Mouse (Mus musculus): ENCODE measurements around the gene Cep55. TPM values are rescaled to one million over a fixed set of nuclear protein-coding genes. Genes with fewer than 3 reads are reported as not detected.

The Cep55 gene
- polyA plus RNA-seq, 1 experiment from 2014 or later = 30.0 TPM

- H3K9ac ChIP-seq = peak overlapping the region; percentile 44; the same call in 1 of the 2 replicates
- 0 out of 2 replicates have a peak overlapping the region, but pooled peaks have one; percentile 62 for H3K27ac ChIP-seq
- H3K36me3 ChIP-seq = peaks cover 13% of the 10 kb centered on the region
- H3K9me3 ChIP-seq (replicated peaks) = no peaks in the 10 kb centered on the region
- ATAC-seq (replicated peaks; ENCODE audit: low FRiP score) = no peak
- H3K4me3 ChIP-seq (replicated peaks) = peak overlapping the region; percentile 88
- H3K4me1 ChIP-seq = peaks cover 21% of the 10 kb centered on the region
- no peaks in the 10 kb centered on the region for H3K27me3 ChIP-seq
- 27% methylated on average over 8 of the region's 8 CpGs for WGBS
- peak overlapping the region; percentile 84 for H3K4me2 ChIP-seq
Measured at GRCm38 (mm10) chr19:38053227-38054041, 1.4 kb upstream of the Cep55 start.

- H3K9ac ChIP-seq = peak overlapping the region; percentile 44
- peak overlapping the region; percentile 62 for H3K27ac ChIP-seq
- H3K4me3 ChIP-seq (replicated peaks) = peak overlapping the region; percentile 88
- H3K4me1 ChIP-seq = peaks cover 21% of the 10 kb centered on the region
- no peaks in the 10 kb centered on the region for H3K27me3 ChIP-seq
- under 1% methylated on average over 23 of the region's 23 CpGs for WGBS
- peak; percentile 92 for ATAC-seq (replicated peaks; ENCODE audit: low FRiP score)
- peaks cover 20% of the 10 kb centered on the region for H3K36me3 ChIP-seq
- peak overlapping the region; percentile 84 for H3K4me2 ChIP-seq
- H3K9me3 ChIP-seq (replicated peaks) = no peaks in the 10 kb centered on the region
Measured at GRCm38 (mm10) chr19:38054149-38054719, 577 bp upstream of the Cep55 start.

GRCm38 (mm10) chr19:38055798-38056197 is 987 bp downstream of the Cep55 start:
- Histone ChIP-seq H3K4me3 (replicated peaks) (peak overlapping the region; percentile 88), H3K4me2 (peak overlapping the region; percentile 84), H3K27me3 (no peaks in the 10 kb centered on the region), H3K9me3 (replicated peaks) (no peaks in the 10 kb centered on the region), H3K4me1 (peaks cover 21% of the 10 kb centered on the region), H3K9ac (peak overlapping the region; percentile 62), H3K27ac (no peak overlapping the region), H3K36me3 (peaks cover 36% of the 10 kb centered on the region)
- ATAC-seq (replicated peaks; ENCODE audit: low FRiP score) = no peak
- 9% methylated on average over 6 of the region's 6 CpGs for WGBS

- H3K4me2 ChIP-seq = peak overlapping the region; percentile 84
- peaks cover 41% of the 10 kb centered on the region for H3K36me3 ChIP-seq
- H3K27me3 ChIP-seq = no peaks in the 10 kb centered on the region
- WGBS = 45% methylated on average over 3 of the region's 3 CpGs
- ATAC-seq (replicated peaks; ENCODE audit: low FRiP score) = no peak
- H3K27ac ChIP-seq = no peak overlapping the region
- peak overlapping the region; percentile 26; the same call in 1 of the 2 replicates for H3K9ac ChIP-seq
- peaks cover 21% of the 10 kb centered on the region for H3K4me1 ChIP-seq
- H3K4me3 ChIP-seq (replicated peaks) = peak overlapping the region; percentile 88
- no peaks in the 10 kb centered on the region for H3K9me3 ChIP-seq (replicated peaks)
Measured at GRCm38 (mm10) chr19:38056276-38056675, 1.5 kb downstream of the Cep55 start.

- Histone ChIP-seq H3K4me2 (no peak overlapping the region), H3K9ac (no peak overlapping the region), H3K4me1 (peaks cover 21% of the 10 kb centered on the region), H3K4me3 (replicated peaks) (no peak overlapping the region), H3K9me3 (replicated peaks) (no peaks in the 10 kb centered on the region), H3K36me3 (peaks cover 45% of the 10 kb centered on the region), H3K27ac (no peak overlapping the region), H3K27me3 (no peaks in the 10 kb centered on the region)
- ATAC-seq (replicated peaks; ENCODE audit: low FRiP score) = no peak
- WGBS = 90% methylated on average over 8 of the region's 8 CpGs
Measured at GRCm38 (mm10) chr19:38056931-38057330, 2.1 kb downstream of the Cep55 start.

- no peak overlapping the region for H3K4me3 ChIP-seq (replicated peaks)
- no peaks in the 10 kb centered on the region for H3K4me1 ChIP-seq
- H3K27ac ChIP-seq = no peak overlapping the region
- no peaks in the 10 kb centered on the region for H3K27me3 ChIP-seq
- no peak for ATAC-seq (replicated peaks; ENCODE audit: low FRiP score)
- WGBS = 91% methylated on average over 3 of the region's 3 CpGs
- no peak overlapping the region for H3K4me2 ChIP-seq
- H3K36me3 ChIP-seq = peaks cover 73% of the 10 kb centered on the region
- no peaks in the 10 kb centered on the region for H3K9me3 ChIP-seq (replicated peaks)
- H3K9ac ChIP-seq = no peak overlapping the region
Measured at GRCm38 (mm10) chr19:38063201-38063600, 8.4 kb downstream of the Cep55 start.

- ATAC-seq (replicated peaks; ENCODE audit: low FRiP score) = no peak
- Histone ChIP-seq H3K27me3 (no peaks in the 10 kb centered on the region), H3K27ac (no peak overlapping the region), H3K9ac (no peak overlapping the region), H3K9me3 (replicated peaks) (no peaks in the 10 kb centered on the region), H3K4me2 (no peak overlapping the region), H3K4me1 (no peaks in the 10 kb centered on the region), H3K4me3 (replicated peaks) (no peak overlapping the region), H3K36me3 (peaks cover 69% of the 10 kb centered on the region)
- WGBS = 95% methylated on average over 1 of the region's 1 CpGs
Measured at GRCm38 (mm10) chr19:38064051-38064450, 9.2 kb downstream of the Cep55 start.

GRCm38 (mm10) chr19:38073226-38073625 is 18.4 kb downstream of the Cep55 start:
- H3K4me1 ChIP-seq = no peaks in the 10 kb centered on the region
- H3K36me3 ChIP-seq = peaks cover 53% of the 10 kb centered on the region
- no peaks in the 10 kb centered on the region for H3K27me3 ChIP-seq
- no peaks in the 10 kb centered on the region for H3K9me3 ChIP-seq (replicated peaks)
- no peak for ATAC-seq (replicated peaks; ENCODE audit: low FRiP score)
- no peak overlapping the region for H3K4me2 ChIP-seq
- 98% methylated on average over 5 of the region's 5 CpGs for WGBS
- H3K4me3 ChIP-seq (replicated peaks) = no peak overlapping the region
- H3K27ac ChIP-seq = no peak overlapping the region
- no peak overlapping the region for H3K9ac ChIP-seq

GRCm38 (mm10) chr19:38075051-38075450 is 20.2 kb downstream of the Cep55 start:
- no peak overlapping the region for H3K4me2 ChIP-seq

GRCm38 (mm10) chr19:38076251-38076650 is 21.4 kb downstream of the Cep55 start:
- Histone ChIP-seq H3K9me3 (replicated peaks) (no peaks in the 10 kb centered on the region), H3K4me3 (replicated peaks) (no peak overlapping the region), H3K9ac (no peak overlapping the region), H3K27me3 (no peaks in the 10 kb centered on the region), H3K4me1 (no peaks in the 10 kb centered on the region), H3K27ac (no peak overlapping the region), H3K4me2 (no peak overlapping the region), H3K36me3 (peaks cover 31% of the 10 kb centered on the region)
- ATAC-seq (replicated peaks; ENCODE audit: low FRiP score) = no peak
- WGBS = 76% methylated on average over 2 of the region's 2 CpGs

More at GRCm38 (mm10) chr19:38075051-38075450, 20.2 kb downstream of the Cep55 start:
- WGBS = 80% methylated on average over 11 of the region's 11 CpGs
- peaks cover 43% of the 10 kb centered on the region for H3K36me3 ChIP-seq
- H3K27ac ChIP-seq = no peak overlapping the region
- no peak overlapping the region for H3K4me3 ChIP-seq (replicated peaks)
- H3K9me3 ChIP-seq (replicated peaks) = no peaks in the 10 kb centered on the region
- no peaks in the 10 kb centered on the region for H3K4me1 ChIP-seq
- no peak for ATAC-seq (replicated peaks; ENCODE audit: low FRiP score)
- no peaks in the 10 kb centered on the region for H3K27me3 ChIP-seq
- H3K9ac ChIP-seq = no peak overlapping the region

- Histone ChIP-seq H3K4me1 (no peaks in the 10 kb centered on the region), H3K27ac (no peak overlapping the region), H3K36me3 (peaks cover 15% of the 10 kb centered on the region), H3K4me3 (replicated peaks) (no peak overlapping the region), H3K4me2 (no peak overlapping the region), H3K9ac (no peak overlapping the region), H3K27me3 (no peaks in the 10 kb centered on the region), H3K9me3 (replicated peaks) (no peaks in the 10 kb centered on the region)
- no peak for ATAC-seq (replicated peaks; ENCODE audit: low FRiP score)
- WGBS = 67% methylated on average over 3 of the region's 3 CpGs
Measured at GRCm38 (mm10) chr19:38077851-38078540, 23.2 kb downstream of the Cep55 start.

GRCm38 (mm10) chr19:38081361-38081760 is 26.6 kb downstream of the Cep55 start:
- Histone ChIP-seq H3K36me3 (no peaks in the 10 kb centered on the region), H3K9me3 (replicated peaks) (no peaks in the 10 kb centered on the region), H3K4me2 (no peak overlapping the region), H3K4me1 (no peaks in the 10 kb centered on the region), H3K4me3 (replicated peaks) (no peak overlapping the region), H3K27ac (no peak overlapping the region), H3K27me3 (peaks cover under 1% of the 10 kb centered on the region; the same call in 1 of the 2 replicates), H3K9ac (no peak overlapping the region)
- WGBS = 53% methylated on average over 3 of the region's 3 CpGs
- ATAC-seq (replicated peaks; ENCODE audit: low FRiP score) = no peak
